Mouse (Mus musculus) kidney, postnatal 0 days (tissue): Measurements from ENCODE around the gene Plin4. TPM values are rescaled to one million over a fixed set of nuclear protein-coding genes. Genes with fewer than 3 reads are reported as not detected.

ENCODE experiments used
- ATAC-seq: fragments of 200-750 bp; cut with Nextera tagmentation; replicated peaks from 2 replicates; pipeline ENCODE4 v1.8.0; 2017; ENCODE audit warnings: low read depth, moderate number of reproducible peaks, moderate TSS enrichment, moderate library complexity; ENCODE audit not compliant: low FRiP score
- DNase-seq: peaks from one replicate; pipeline ENCODE4 v3.0.0-alpha.2; 2016; ENCODE audit warnings: low spot score
- H3K27ac ChIP-seq: fragments of 300-500 bp; sonication (generic); 2 replicates; pipeline ENCODE4 v1.5.1; 2014; ENCODE audit warnings: mild to moderate bottlenecking
- H3K27me3 ChIP-seq: fragments of 300-500 bp; sonication (generic); 2 replicates; pipeline ENCODE4 v1.6.1; 2014; ENCODE audit warnings: low read length, mixed read lengths; ENCODE audit not compliant: insufficient read depth
- H3K36me3 ChIP-seq: fragments of 300-500 bp; sonication (generic); 2 replicates; pipeline ENCODE4 v1.6.1; 2014; ENCODE audit warnings: low read length, mixed read lengths; ENCODE audit not compliant: insufficient read depth
- H3K4me1 ChIP-seq: fragments of 300-500 bp; sonication (generic); replicated peaks from 2 replicates; pipeline ENCODE4 v1.6.1; 2014; ENCODE audit warnings: antibody characterized with exemption, low read length, mixed read lengths; ENCODE audit not compliant: insufficient read depth
- H3K4me2 ChIP-seq: fragments of 300-500 bp; sonication (generic); 2 replicates; pipeline ENCODE4 v1.6.1; 2014; ENCODE audit warnings: mild to moderate bottlenecking, low read length, moderate library complexity, mixed read lengths
- H3K4me3 ChIP-seq: fragments of 300-500 bp; sonication (generic); replicated peaks from 2 replicates; pipeline ENCODE4 v1.5.1; 2014; ENCODE audit warnings: low read depth, low read length
- H3K9ac ChIP-seq: fragments of 300-500 bp; sonication (generic); 2 replicates; pipeline ENCODE4 v1.6.1; 2014; ENCODE audit warnings: low read depth, low read length
- H3K9me3 ChIP-seq: fragments of 300-500 bp; sonication (generic); replicated peaks from 2 replicates; pipeline ENCODE4 v1.6.1; 2016; ENCODE audit warnings: low read length, inconsistent platforms, mixed read lengths
- CTCF ChIP-seq: IDR thresholded peaks from 2 replicates; pipeline ENCODE4 v1.5.1; 2016; ENCODE audit warnings: antibody characterized with exemption, low read depth, mild to moderate bottlenecking, moderate library complexity
- WGBS: fragments of 180-500 bp; shearing (Covaris S2); extraction: QIAGEN DNeasy Blood & Tissue Kit; methylation state at CpG from one replicate; pipeline ENCODE4 v1.1.7; 2014; 5-methylcytosine and 5-hydroxymethylcytosine counted together
- polyA plus RNA-seq: library from polyadenylated mRNA; unstranded; fragments of >200 nt; fragmentation: Nextera tagmentation; extraction: Ambion mirVana; gene quantifications from 2 replicates; pipeline ENCODE4 v1.2.1, GENCODE M21; 2015

Gene Plin4
- 0.08 and 0.09 TPM in 2 replicates for polyA plus RNA-seq

DNA sequence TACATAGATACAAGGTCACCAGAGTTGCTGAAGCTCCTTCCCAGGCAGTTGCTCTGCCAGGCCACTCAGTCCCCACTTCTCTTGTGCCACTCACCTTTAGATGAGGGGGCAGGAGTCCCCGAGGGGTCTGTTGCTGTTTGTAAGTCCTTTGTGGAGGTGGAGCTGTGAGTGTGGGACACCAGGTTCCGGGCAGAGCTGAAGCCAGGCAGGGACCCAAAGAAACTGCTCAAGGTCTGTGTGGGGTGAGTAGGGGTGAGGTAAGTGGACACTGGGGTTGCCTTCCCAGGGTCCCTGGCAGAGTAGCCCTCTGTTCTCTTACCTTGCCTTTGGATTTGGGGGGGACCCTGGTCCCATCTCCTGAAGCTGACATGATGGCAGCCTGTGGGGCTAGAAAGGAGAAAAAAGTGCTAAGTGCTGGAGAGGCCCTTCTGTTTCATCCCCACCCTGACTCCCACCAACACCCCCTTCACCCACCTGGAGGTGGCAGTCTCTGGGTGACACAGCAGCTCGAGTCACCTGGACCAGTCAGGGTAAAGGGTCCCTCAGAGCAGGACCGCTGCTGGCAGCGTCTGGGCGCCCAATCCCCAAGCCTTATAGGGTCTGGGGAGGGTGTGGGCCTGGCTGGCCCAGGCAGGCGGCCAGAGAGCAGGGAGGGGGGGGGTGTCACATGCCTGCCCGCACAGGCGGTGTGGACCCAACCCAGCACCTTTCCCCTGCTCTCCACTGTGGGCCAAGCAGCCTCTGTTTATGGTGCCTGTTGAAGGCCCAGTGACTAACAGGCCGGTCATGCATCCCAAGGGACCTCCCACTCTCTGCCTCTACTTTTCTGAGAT, at the start of gene Plin4:
TSS of gene Plin4 (minus strand) at position 585 of the 833 bp plus-strand sequence.
- Histone ChIP-seq H3K4me3 (no peak within 1 kb of the TSS), H3K4me1 (no peaks in the 10 kb centered on the region), H3K9ac (no peak within 1 kb of the TSS), H3K9me3 (no peaks in the 10 kb centered on the region), H3K27me3 (no peaks in the 10 kb centered on the region), H3K27ac (no peak within 1 kb of the TSS), H3K36me3 (no peaks in the 10 kb centered on the region), H3K4me2 (no peak within 1 kb of the TSS)
- WGBS: 61% methylated on average over 10 of the region's 10 CpGs
- no peak for TF ChIP-seq CTCF
- DNase-seq (no peak), ATAC-seq (peak; percentile 30)

DNA sequence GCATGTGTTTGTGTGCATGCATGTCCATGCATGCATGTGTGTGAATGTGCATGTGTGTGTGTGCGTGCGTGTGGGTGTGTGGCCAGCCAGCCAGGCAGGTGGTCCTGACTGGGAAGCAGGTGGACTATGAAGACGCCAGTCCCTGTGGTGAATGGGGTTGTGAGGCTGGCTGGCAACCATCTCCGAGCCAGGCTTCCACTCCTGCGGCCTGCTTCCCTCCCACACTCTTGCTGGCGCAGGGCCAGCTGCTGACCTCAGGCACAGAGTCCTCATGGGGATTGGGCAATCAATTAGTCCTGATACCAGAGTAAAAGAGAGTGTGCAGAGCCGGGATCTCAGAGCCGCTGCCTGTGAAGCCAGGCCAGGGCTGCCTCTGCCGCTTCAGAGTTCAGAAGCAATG, 44.0 kb upstream of the Plin4 start:
- H3K4me2 ChIP-seq: no peak overlapping the region
- no peak overlapping the region for H3K9ac ChIP-seq
- no peaks in the 10 kb centered on the region for H3K9me3 ChIP-seq
- peak; percentile 59 for DNase-seq
- H3K27ac ChIP-seq: no peak overlapping the region
- 26% methylated on average over 9 of the region's 9 CpGs for WGBS
- no peak overlapping the region for H3K4me3 ChIP-seq
- H3K27me3 ChIP-seq: peaks cover 27% of the 10 kb centered on the region
- no peak for TF ChIP-seq CTCF
- H3K36me3 ChIP-seq: no peaks in the 10 kb centered on the region
- no peaks in the 10 kb centered on the region for H3K4me1 ChIP-seq
- ATAC-seq: peak; percentile 70

DNA sequence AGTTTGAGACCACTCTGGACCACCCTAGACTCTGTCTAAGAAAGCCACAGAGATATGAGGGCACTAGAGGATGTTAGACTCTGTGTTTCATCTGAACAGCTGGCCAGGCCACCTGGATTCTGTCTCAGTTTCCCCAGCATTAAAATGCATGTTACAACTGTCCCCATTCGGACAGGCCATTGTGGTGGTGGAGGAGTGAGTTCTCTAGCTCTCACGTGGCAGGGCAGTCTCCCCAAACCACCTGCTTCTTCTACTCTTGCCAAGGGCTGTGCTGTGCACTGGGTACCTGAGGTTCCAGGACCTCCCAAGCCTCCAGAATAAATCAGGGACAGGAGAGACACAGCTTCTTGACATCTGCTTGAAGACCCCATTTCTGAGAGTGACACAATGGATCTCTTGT, 40.3 kb upstream of the Plin4 start:
- no peak for DNase-seq
- ATAC-seq: no peak
- no peak for TF ChIP-seq CTCF
- H3K27me3 ChIP-seq: peaks cover 27% of the 10 kb centered on the region
- H3K4me2 ChIP-seq: no peak overlapping the region
- H3K27ac ChIP-seq: no peak overlapping the region
- H3K9me3 ChIP-seq: no peaks in the 10 kb centered on the region
- no peaks in the 10 kb centered on the region for H3K4me1 ChIP-seq
- H3K9ac ChIP-seq: no peak overlapping the region
- 53% methylated on average over 2 of the region's 2 CpGs for WGBS
- H3K4me3 ChIP-seq: no peak overlapping the region
- H3K36me3 ChIP-seq: no peaks in the 10 kb centered on the region

DNA sequence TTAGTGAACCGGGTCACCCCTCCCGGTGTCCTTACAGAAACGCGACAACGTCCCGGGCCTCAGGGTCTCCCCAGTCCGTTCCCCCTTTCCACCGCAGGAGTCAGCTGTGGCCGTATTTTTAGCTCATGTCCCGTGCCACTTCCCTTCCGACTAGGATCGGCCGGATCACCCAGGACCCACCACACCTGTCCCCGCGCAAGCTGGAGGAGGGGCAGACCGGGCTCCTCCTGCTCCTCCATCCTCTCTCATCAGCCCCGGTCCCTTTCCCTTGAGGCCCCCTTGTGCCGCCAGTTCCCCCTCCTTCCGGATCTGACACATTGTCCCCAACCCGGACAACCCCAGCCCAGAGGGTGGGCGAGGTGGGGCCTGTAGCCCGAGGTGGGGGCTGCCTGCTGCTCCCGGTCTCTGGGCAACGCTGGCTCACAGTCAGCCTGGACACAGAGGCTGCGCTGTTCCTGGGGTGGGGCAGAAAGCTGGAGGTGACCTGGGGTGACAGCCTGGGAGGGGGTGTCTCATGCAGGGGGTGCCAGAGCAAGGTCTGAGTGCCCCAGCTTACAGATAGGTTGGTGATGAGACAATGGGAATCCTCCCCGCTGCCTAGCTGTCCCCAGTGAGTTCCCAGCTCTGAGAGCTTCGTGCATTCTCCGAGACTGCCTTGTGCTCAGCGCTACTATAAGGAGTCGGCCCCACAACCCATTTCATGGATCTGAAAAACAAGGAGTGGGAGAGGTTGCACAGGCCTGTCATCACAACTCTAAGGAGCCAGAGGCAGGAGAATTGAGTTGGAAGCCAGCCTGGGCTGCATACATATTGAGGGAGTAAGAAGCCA, 39.4 kb upstream of the Plin4 start:
- 2% methylated on average over 28 of the region's 30 CpGs for WGBS
- H3K4me2 ChIP-seq: peak overlapping the region; percentile 42
- TF ChIP-seq CTCF: no peak
- H3K27me3 ChIP-seq: peaks cover 28% of the 10 kb centered on the region
- H3K27ac ChIP-seq: no peak overlapping the region
- H3K36me3 ChIP-seq: no peaks in the 10 kb centered on the region
- DNase-seq (no peak), ATAC-seq (no peak; the same call in 1 of the 2 replicates)
- 0 out of 2 replicates have a peak overlapping the region, but pooled peaks have one; percentile 27 for H3K9ac ChIP-seq
- no peaks in the 10 kb centered on the region for H3K4me1 ChIP-seq
- peak overlapping the region; percentile 7; the same call in 1 of the 2 replicates for H3K4me3 ChIP-seq
- no peaks in the 10 kb centered on the region for H3K9me3 ChIP-seq

DNA sequence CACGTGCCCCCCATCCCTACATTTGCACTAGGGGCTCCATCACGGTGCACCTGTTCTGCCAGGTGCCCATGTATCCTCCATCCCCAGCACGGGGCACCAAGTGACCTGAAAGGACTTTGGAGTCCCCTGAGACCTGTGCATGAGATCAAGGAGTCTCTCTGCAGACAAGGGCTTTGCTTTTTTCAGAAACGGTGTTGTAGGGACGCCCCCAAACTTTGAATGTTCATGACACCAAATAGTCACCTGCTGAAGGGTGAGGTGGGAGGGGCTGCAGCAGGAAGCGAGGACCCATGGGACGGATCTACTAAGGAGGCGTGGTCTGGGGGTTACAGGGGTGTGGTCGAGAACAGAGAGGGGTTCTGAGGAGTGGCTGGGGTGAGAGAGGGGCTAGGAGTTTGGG, 38.7 kb upstream of the Plin4 start:
- ATAC-seq: no peak
- Histone ChIP-seq H3K4me2 (peak overlapping the region; percentile 42), H3K27me3 (peaks cover 28% of the 10 kb centered on the region), H3K27ac (no peak overlapping the region), H3K36me3 (no peaks in the 10 kb centered on the region), H3K4me1 (no peaks in the 10 kb centered on the region), H3K9me3 (no peaks in the 10 kb centered on the region), H3K9ac (0 out of 2 replicates have a peak overlapping the region, but pooled peaks have one; percentile 27), H3K4me3 (0 out of 2 replicates have a peak overlapping the region, but pooled peaks have one; percentile 7)
- WGBS: 23% methylated on average over 9 of the region's 9 CpGs
- TF ChIP-seq CTCF: no peak
- DNase-seq: no peak

DNA sequence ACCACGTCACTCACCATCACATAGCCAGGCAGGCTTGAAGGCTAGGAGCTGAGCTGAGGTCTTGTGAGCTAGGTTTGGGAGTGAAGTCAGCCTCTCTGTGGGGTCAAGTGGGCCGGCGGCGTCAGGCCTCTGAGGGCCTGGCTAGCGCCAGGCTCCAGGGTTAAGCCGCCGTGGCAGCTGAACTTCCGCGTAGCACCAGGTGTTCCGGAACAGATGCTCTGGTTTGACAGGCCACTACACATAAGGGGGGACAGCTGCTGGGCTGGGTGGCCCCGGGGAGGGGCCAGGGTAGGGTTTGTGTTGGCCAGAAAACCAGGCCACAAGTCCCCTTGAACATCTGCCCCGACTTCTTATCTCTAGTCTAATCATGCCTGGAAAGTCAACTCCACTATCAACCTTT, 37.8 kb upstream of the Plin4 start:
- H3K9ac ChIP-seq: no peak overlapping the region
- H3K27me3 ChIP-seq: peaks cover 28% of the 10 kb centered on the region
- H3K36me3 ChIP-seq: no peaks in the 10 kb centered on the region
- no peaks in the 10 kb centered on the region for H3K4me1 ChIP-seq
- 45% methylated on average over 12 of the region's 12 CpGs for WGBS
- DNase-seq (no peak), ATAC-seq (no peak)
- H3K9me3 ChIP-seq: no peaks in the 10 kb centered on the region
- no peak for TF ChIP-seq CTCF
- no peak overlapping the region for H3K4me3 ChIP-seq
- H3K27ac ChIP-seq: no peak overlapping the region
- no peak overlapping the region for H3K4me2 ChIP-seq
